Mouse (Mus musculus): ENCODE data around the gene Gpr84.

Gpr84 gene

GRCm38 (mm10) chr15:103336996-103337667, 26.7 kb upstream of the Gpr84 start:
- DNase-seq (ENCODE audit: low spot score in 2 of 2): no peak

GRCm38 (mm10) chr15:103335488-103336235, 25.2 kb upstream of the Gpr84 start:
- no peak for DNase-seq (ENCODE audit: low spot score in 2 of 2)

- no peak for DNase-seq (ENCODE audit: low spot score in 2 of 2)
Measured at GRCm38 (mm10) chr15:103335040-103335439, 24.6 kb upstream of the Gpr84 start.

GRCm38 (mm10) chr15:103334194-103334593, 23.8 kb upstream of the Gpr84 start:
- DNase-seq (ENCODE audit: low spot score in 2 of 2): no peak

- DNase-seq (ENCODE audit: low spot score in 2 of 2): peak in 1 of 2 experiments; percentile 47
Measured at GRCm38 (mm10) chr15:103333738-103334137, 23.3 kb upstream of the Gpr84 start.

GRCm38 (mm10) chr15:103333081-103333615, 22.7 kb upstream of the Gpr84 start:
- DNase-seq (ENCODE audit: low spot score in 2 of 2): no peak

- DNase-seq (ENCODE audit: low spot score in 2 of 2): peak; percentile 70 to 82
Measured at GRCm38 (mm10) chr15:103323455-103324247, 13.2 kb upstream of the Gpr84 start.

GRCm38 (mm10) chr15:103323070-103323454, 12.7 kb upstream of the Gpr84 start:
- no peak for DNase-seq (ENCODE audit: low spot score in 2 of 2)

GRCm38 (mm10) chr15:103322396-103322795, 12.0 kb upstream of the Gpr84 start:
- DNase-seq (ENCODE audit: low spot score in 2 of 2): no peak

GRCm38 (mm10) chr15:103321076-103321475, 10.7 kb upstream of the Gpr84 start:
- no peak for DNase-seq (ENCODE audit: low spot score in 2 of 2)

GRCm38 (mm10) chr15:103318201-103318816, 7.9 kb upstream of the Gpr84 start:
- no peak for DNase-seq (ENCODE audit: low spot score in 2 of 2)

- DNase-seq (ENCODE audit: low spot score in 2 of 2): no peak
Measured at GRCm38 (mm10) chr15:103317731-103318130, 7.3 kb upstream of the Gpr84 start.

GRCm38 (mm10) chr15:103317120-103317519, 6.7 kb upstream of the Gpr84 start:
- no peak for DNase-seq (ENCODE audit: low spot score in 2 of 2)

- DNase-seq (ENCODE audit: low spot score in 2 of 2): no peak
Measured at GRCm38 (mm10) chr15:103315979-103316776, 5.8 kb upstream of the Gpr84 start.

GRCm38 (mm10) chr15:103315011-103315502, 4.6 kb upstream of the Gpr84 start:
- DNase-seq (ENCODE audit: low spot score in 2 of 2): peak in 1 of 2 experiments; percentile 46

GRCm38 (mm10) chr15:103314181-103314580, 3.8 kb upstream of the Gpr84 start:
- DNase-seq (ENCODE audit: low spot score in 2 of 2): no peak

GRCm38 (mm10) chr15:103313495-103314095, 3.2 kb upstream of the Gpr84 start:
- no peak for DNase-seq (ENCODE audit: low spot score in 2 of 2)

GRCm38 (mm10) chr15:103308876-103309580, 1.4 kb downstream of the Gpr84 start:
- no peak for DNase-seq (ENCODE audit: low spot score in 2 of 2)

- no peak for DNase-seq (ENCODE audit: low spot score in 2 of 2)
Measured at GRCm38 (mm10) chr15:103308056-103308875, 2.1 kb downstream of the Gpr84 start.
